Mouse (Mus musculus) bone marrow macrophage, adult 2 months (primary cell): ENCODE measurements at regions not wholly inside any gene's neighbourhood (a gene's known extent, or its start where the extent isn't known, plus 50 kb on each side); places are given as distances from the start of the nearest gene placed in this dataset.

Experiments used
- H3K27ac ChIP-seq: 2 replicates; pipeline ENCODE4 v1.5.1; 2012; ENCODE audit warnings: low read depth, low read length; ENCODE audit not compliant: insufficient read depth
- H3K4me1 ChIP-seq: 2 replicates; pipeline ENCODE4 v1.6.1; 2012; ENCODE audit warnings: low read length; ENCODE audit not compliant: control insufficient read depth, insufficient read depth
- H3K4me3 ChIP-seq: 2 replicates; pipeline ENCODE4 v1.5.1; 2012; ENCODE audit warnings: mild to moderate bottlenecking, low read length, moderate library complexity; ENCODE audit not compliant: insufficient read depth
- CTCF ChIP-seq: IDR thresholded peaks from 2 replicates; pipeline ENCODE4 v1.5.1; 2012; ENCODE audit warnings: low read depth, mild to moderate bottlenecking, low read length, moderate library complexity
- POLR2A ChIP-seq: IDR thresholded peaks from 2 replicates; pipeline ENCODE4 v1.6.1; 2012; ENCODE audit warnings: mild to moderate bottlenecking, low read depth, low read length, borderline replicate concordance

GRCm38 (mm10) chr10:96188168-96188567, 51.8 kb downstream of the Gm5426 start:
- TF ChIP-seq CTCF (no peak), POLR2A (no peak)
- Histone ChIP-seq H3K27ac (peak overlapping the region; percentile 87), H3K4me1 (peaks cover 39% of the 10 kb centered on the region), H3K4me3 (no peak overlapping the region; the same call in 1 of the 2 replicates)

- no peak for TF ChIP-seq POLR2A
- TF ChIP-seq CTCF = no peak
- H3K4me1 ChIP-seq = peaks cover 30% of the 10 kb centered on the region
- H3K4me3 ChIP-seq = no peak overlapping the region
- H3K27ac ChIP-seq = no peak overlapping the region
These were observed 54.0 kb downstream of the Gm5426 start for GRCm38 (mm10) chr10:96190168-96190987.

GRCm38 (mm10) chr10:96200932-96201641, 64.7 kb downstream of the Gm5426 start:
- no peak for TF ChIP-seq CTCF
- no peak for TF ChIP-seq POLR2A
- Histone ChIP-seq H3K4me1 (peaks cover 6% of the 10 kb centered on the region), H3K27ac (no peak overlapping the region), H3K4me3 (no peak overlapping the region)

- H3K4me3 ChIP-seq = no peak overlapping the region
- TF ChIP-seq POLR2A (no peak), CTCF (no peak)
- peaks cover 6% of the 10 kb centered on the region for H3K4me1 ChIP-seq
- H3K27ac ChIP-seq = no peak overlapping the region
These were observed 65.5 kb downstream of the Gm5426 start for GRCm38 (mm10) chr10:96201891-96202290.

GRCm38 (mm10) chr10:96202871-96203270, 66.5 kb downstream of the Gm5426 start:
- Histone ChIP-seq H3K27ac (no peak overlapping the region), H3K4me3 (no peak overlapping the region), H3K4me1 (peaks cover 6% of the 10 kb centered on the region)
- TF ChIP-seq POLR2A (no peak), CTCF (no peak)

GRCm38 (mm10) chr10:96204198-96204597, 67.8 kb downstream of the Gm5426 start:
- Histone ChIP-seq H3K27ac (no peak overlapping the region), H3K4me3 (no peak overlapping the region), H3K4me1 (peaks cover 8% of the 10 kb centered on the region)
- no peak for TF ChIP-seq CTCF
- TF ChIP-seq POLR2A = no peak

- Histone ChIP-seq H3K4me1 (peaks cover 18% of the 10 kb centered on the region), H3K27ac (no peak overlapping the region)
- TF ChIP-seq CTCF = no peak
- TF ChIP-seq POLR2A = no peak
These were observed 72.8 kb downstream of the Gm5426 start for GRCm38 (mm10) chr10:96209171-96209570.

GRCm38 (mm10) chr10:96211189-96211588, 74.8 kb downstream of the Gm5426 start:
- no peak for TF ChIP-seq CTCF
- H3K27ac ChIP-seq = no peak overlapping the region
- peaks cover 24% of the 10 kb centered on the region for H3K4me1 ChIP-seq
- no peak overlapping the region for H3K4me3 ChIP-seq

More at GRCm38 (mm10) chr10:96209171-96209570, 72.8 kb downstream of the Gm5426 start:
- H3K4me3 ChIP-seq = no peak overlapping the region

GRCm38 (mm10) chr10:96213876-96214275, 77.5 kb downstream of the Gm5426 start:
- Histone ChIP-seq H3K4me1 (peaks cover 29% of the 10 kb centered on the region), H3K4me3 (no peak overlapping the region), H3K27ac (peak overlapping the region; percentile 31)
- no peak for TF ChIP-seq CTCF
- TF ChIP-seq POLR2A = no peak

GRCm38 (mm10) chr10:96214285-96214684, 77.9 kb downstream of the Gm5426 start:
- TF ChIP-seq POLR2A (no peak), CTCF (no peak)
- H3K4me1 ChIP-seq = peaks cover 26% of the 10 kb centered on the region
- H3K27ac ChIP-seq = peak overlapping the region; percentile 31
- H3K4me3 ChIP-seq = no peak overlapping the region
